Mouse (Mus musculus): ENCODE results near the gene Tmem183a.

- no peak for TF ChIP-seq CTCF (IDR thresholded peaks at IDR 0.05; ENCODE audit: insufficient read depth, low read length)
- TF ChIP-seq POLR2A (IDR thresholded peaks at IDR 0.05; ENCODE audit: borderline replicate concordance, extremely low read depth, low read depth, low read length), result no peak
Measured at GRCm38 (mm10) chr1:134361195-134361856, 453 bp downstream of the Tmem183a start.
